Mouse (Mus musculus): Measurements from ENCODE around the gene 2010111I01Rik. TPM values are rescaled to one million over a fixed set of nuclear protein-coding genes. Genes with fewer than 3 reads are reported as not detected.
"Not testable (repeated sequence)": the region's sequence is repeated elsewhere in the genome, so short reads cannot be mapped to it uniquely, and the experiment has no call there.

Gene 2010111I01Rik
- polyA plus RNA-seq, 1 experiment: 174 TPM

GRCm38 (mm10) chr13:63225796-63226583, 261.3 kb downstream of the 2010111I01Rik start:
- Histone ChIP-seq H3K4me3 (ENCODE audit: insufficient read depth, low read length) (no peak overlapping the region), H3K27ac (ENCODE audit: insufficient read depth, low read length) (no peak overlapping the region), H3K4me1 (ENCODE audit: control insufficient read depth, insufficient read depth, low read length) (peaks cover 1% of the 10 kb centered on the region)
- TF ChIP-seq POLR2A (IDR thresholded peaks at IDR 0.05; ENCODE audit: low read depth, low read length) (no peak), CTCF (IDR thresholded peaks at IDR 0.05; ENCODE audit: borderline replicate concordance, insufficient read depth, low read length) (no peak)

GRCm38 (mm10) chr13:63227785-63228184, 263.1 kb downstream of the 2010111I01Rik start:
- Histone ChIP-seq H3K4me1 (ENCODE audit: control insufficient read depth, insufficient read depth, low read length) (peaks cover 10% of the 10 kb centered on the region), H3K27ac (ENCODE audit: insufficient read depth, low read length) (no peak overlapping the region), H3K4me3 (ENCODE audit: insufficient read depth, low read length) (no peak overlapping the region)
- TF ChIP-seq CTCF (IDR thresholded peaks at IDR 0.05; ENCODE audit: borderline replicate concordance, insufficient read depth, low read length): no peak
- TF ChIP-seq POLR2A (IDR thresholded peaks at IDR 0.05; ENCODE audit: low read depth, low read length): no peak

- H3K4me1 ChIP-seq (ENCODE audit: control insufficient read depth, insufficient read depth, low read length): peaks cover 12% of the 10 kb centered on the region
- no peak for TF ChIP-seq POLR2A (IDR thresholded peaks at IDR 0.05; ENCODE audit: low read depth, low read length)
- no peak for TF ChIP-seq CTCF (IDR thresholded peaks at IDR 0.05; ENCODE audit: borderline replicate concordance, insufficient read depth, low read length)
- no peak overlapping the region for H3K4me3 ChIP-seq (ENCODE audit: insufficient read depth, low read length)
- H3K27ac ChIP-seq (ENCODE audit: insufficient read depth, low read length): peak overlapping the region; percentile 95
These were observed 266.4 kb downstream of the 2010111I01Rik start for GRCm38 (mm10) chr13:63230955-63231701.

DNA sequence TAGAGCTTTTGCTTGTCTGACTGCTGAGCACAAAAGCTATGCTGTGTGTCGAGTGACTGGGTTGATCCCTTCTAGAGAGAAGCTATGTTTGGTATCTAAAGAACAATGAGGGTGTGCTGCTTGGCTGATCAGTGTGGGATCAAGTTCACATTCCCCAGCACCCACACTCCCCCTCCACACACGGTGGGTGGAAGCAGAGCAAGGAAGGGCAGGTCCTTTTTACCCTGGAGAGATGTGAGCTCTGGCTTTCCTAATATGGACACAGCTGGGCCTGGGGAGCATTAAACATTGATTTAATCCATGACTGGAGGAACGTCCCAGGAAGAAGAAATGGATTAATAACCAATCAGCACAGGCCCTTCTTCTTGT, 267.0 kb downstream of the 2010111I01Rik start:
- TF ChIP-seq POLR2A (IDR thresholded peaks at IDR 0.05; ENCODE audit: low read depth, low read length) (no peak), CTCF (IDR thresholded peaks at IDR 0.05; ENCODE audit: borderline replicate concordance, insufficient read depth, low read length) (no peak)
- Histone ChIP-seq H3K4me1 (ENCODE audit: control insufficient read depth, insufficient read depth, low read length) (peaks cover 13% of the 10 kb centered on the region), H3K27ac (ENCODE audit: insufficient read depth, low read length) (peak overlapping the region; percentile 95), H3K4me3 (ENCODE audit: insufficient read depth, low read length) (no peak overlapping the region)

DNA sequence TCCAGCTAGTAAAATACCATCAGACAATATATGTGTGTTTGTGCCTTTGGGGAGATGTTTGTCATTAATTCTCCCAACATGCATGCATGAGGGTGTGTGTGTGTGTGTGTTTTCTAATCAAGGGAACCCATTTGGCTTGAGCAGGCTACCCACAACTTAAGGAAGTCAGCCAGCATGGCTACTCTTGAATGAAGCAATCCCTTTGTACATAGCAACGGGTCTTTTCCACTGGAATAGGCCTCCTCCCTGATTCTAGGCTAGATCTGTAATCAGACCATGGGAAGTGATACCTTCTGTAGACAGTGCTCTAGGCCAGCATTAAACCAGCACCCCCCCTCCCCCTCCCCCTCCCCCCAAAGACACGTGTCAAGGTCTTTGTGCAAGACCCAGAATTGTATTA, 267.9 kb downstream of the 2010111I01Rik start:
- H3K4me3 ChIP-seq (ENCODE audit: insufficient read depth, low read length): no peak overlapping the region
- peak overlapping the region; percentile 95 for H3K27ac ChIP-seq (ENCODE audit: insufficient read depth, low read length)
- TF ChIP-seq CTCF (IDR thresholded peaks at IDR 0.05; ENCODE audit: borderline replicate concordance, insufficient read depth, low read length): no peak
- TF ChIP-seq POLR2A (IDR thresholded peaks at IDR 0.05; ENCODE audit: low read depth, low read length): no peak
- H3K4me1 ChIP-seq (ENCODE audit: control insufficient read depth, insufficient read depth, low read length): peaks cover 13% of the 10 kb centered on the region

DNA sequence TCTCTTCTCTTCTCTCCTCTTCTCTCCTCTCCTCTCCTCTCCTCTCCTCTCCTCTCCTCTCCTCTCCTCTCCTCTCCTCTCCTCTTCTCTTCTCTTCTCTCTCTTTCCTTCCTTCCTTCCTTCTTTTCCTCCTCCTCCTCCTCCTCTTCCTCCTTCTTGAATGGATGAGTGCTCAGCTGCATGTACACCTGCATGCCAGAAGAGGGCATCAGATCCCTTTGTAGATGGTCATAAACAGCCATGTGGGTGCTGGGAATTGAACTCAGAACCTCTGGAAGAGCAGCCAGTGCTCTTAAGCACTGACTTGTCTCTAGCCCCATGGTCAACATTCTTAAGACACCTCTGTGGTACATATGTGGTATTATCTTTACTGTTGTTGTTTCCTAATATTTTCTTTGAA, 269.8 kb downstream of the 2010111I01Rik start:
- H3K4me1 ChIP-seq (ENCODE audit: control insufficient read depth, insufficient read depth, low read length): peaks cover 13% of the 10 kb centered on the region
- H3K4me3 ChIP-seq (ENCODE audit: insufficient read depth, low read length); H3K27ac ChIP-seq (ENCODE audit: insufficient read depth, low read length): not testable (repeated sequence)

GRCm38 (mm10) chr13:63235551-63235950, 270.9 kb downstream of the 2010111I01Rik start:
- Histone ChIP-seq H3K4me1 (ENCODE audit: control insufficient read depth, insufficient read depth, low read length) (peaks cover 13% of the 10 kb centered on the region), H3K27ac (ENCODE audit: insufficient read depth, low read length) (no peak overlapping the region; the same call in 1 of the 2 replicates), H3K4me3 (ENCODE audit: insufficient read depth, low read length) (no peak overlapping the region)
- no peak for TF ChIP-seq POLR2A (IDR thresholded peaks at IDR 0.05; ENCODE audit: low read depth, low read length)
- TF ChIP-seq CTCF (IDR thresholded peaks at IDR 0.05; ENCODE audit: borderline replicate concordance, insufficient read depth, low read length): no peak

GRCm38 (mm10) chr13:63236159-63236893, 271.6 kb downstream of the 2010111I01Rik start:
- Histone ChIP-seq H3K4me3 (ENCODE audit: insufficient read depth, low read length) (no peak overlapping the region), H3K27ac (ENCODE audit: insufficient read depth, low read length) (peak overlapping the region; percentile 22), H3K4me1 (ENCODE audit: control insufficient read depth, insufficient read depth, low read length) (peaks cover 8% of the 10 kb centered on the region)
- TF ChIP-seq POLR2A (IDR thresholded peaks at IDR 0.05; ENCODE audit: low read depth, low read length) (no peak), CTCF (IDR thresholded peaks at IDR 0.05; ENCODE audit: borderline replicate concordance, insufficient read depth, low read length) (no peak)

- Histone ChIP-seq H3K4me3 (ENCODE audit: insufficient read depth, low read length) (no peak overlapping the region), H3K27ac (ENCODE audit: insufficient read depth, low read length) (no peak overlapping the region), H3K4me1 (ENCODE audit: control insufficient read depth, insufficient read depth, low read length) (0 out of 2 replicates have a peak, but pooled peaks cover 3% of the 10 kb centered on the region)
- no peak for TF ChIP-seq CTCF (IDR thresholded peaks at IDR 0.05; ENCODE audit: borderline replicate concordance, insufficient read depth, low read length)
- TF ChIP-seq POLR2A (IDR thresholded peaks at IDR 0.05; ENCODE audit: low read depth, low read length): no peak
These were observed 273.4 kb downstream of the 2010111I01Rik start for GRCm38 (mm10) chr13:63238045-63238444.

All from embryonic fibroblast, embryonic 13.5 days (primary cell).